Comparison of ENCODE assay signal across 20 mouse cellular contexts in the genomic region with DNA sequence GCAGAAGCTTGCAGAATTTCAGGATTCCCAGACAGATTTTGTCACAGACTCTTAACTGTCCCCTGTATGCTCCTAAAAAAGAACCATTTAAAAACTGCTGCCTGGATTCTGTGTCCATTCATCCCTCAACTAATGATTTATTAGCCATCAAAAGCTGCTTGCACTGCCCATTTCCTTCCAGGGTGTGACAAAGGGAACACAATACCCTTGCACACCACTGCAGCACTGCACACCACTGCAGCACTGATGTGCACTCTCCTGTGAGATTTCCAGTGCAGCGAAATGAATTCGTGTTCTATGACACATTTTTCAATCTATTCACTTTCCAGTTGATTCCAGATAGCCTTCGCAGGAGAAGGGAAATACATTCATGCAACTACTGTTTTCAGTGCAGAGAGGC.
A peak's percentile ranks its signal among the peaks of the same experiment; 100 is the strongest.
DNase-seq lines count a peak whose midpoint lies in the region; ATAC-seq lines count a peak whose summit lies in the region.
"Had no signal": no experiment of that assay in that cellular context is flagged by ENCODE, and none has a peak within 500 bp of the region (broad histone marks: within the 10 kb centered on the region; RNA-seq: fewer than 3 reads in every experiment).

No protein-coding gene starts in this region.

- intact Hi-C loops in heart, postnatal 10 days (cut with DNase I) = no loop called here

- no peaks in the 10 kb centered on the region for H3K36me3 ChIP-seq in kidney, embryonic 14.5 days (ENCODE audit: control insufficient read depth, insufficient read depth, low read length)
- H3K36me3 ChIP-seq in midbrain, embryonic 11.5 days (ENCODE audit: control insufficient read depth, insufficient read depth, low read length) = no peaks in the 10 kb centered on the region
- no peaks in the 10 kb centered on the region for H3K36me3 ChIP-seq in midbrain, embryonic 16.5 days (ENCODE audit: control insufficient read depth, insufficient read depth, low read length)
- H3K36me3 ChIP-seq: embryonic facial prominence, embryonic 12.5 days; forebrain, embryonic 12.5 days; heart, embryonic 15.5 days; hindbrain, embryonic 10.5 days had no signal

- WGBS in kidney, embryonic 14.5 days = 64% methylated on average over 3 of the region's 3 CpGs
- 81% methylated on average over 3 of the region's 3 CpGs for WGBS in midbrain, embryonic 11.5 days
- WGBS in midbrain, embryonic 16.5 days = 68% methylated on average over 3 of the region's 3 CpGs

- ATAC-seq in kidney, embryonic 14.5 days (ENCODE audit: low FRiP score, low TSS enrichment) = peak; percentile 75; the same call in 1 of the 2 replicates
- peak; percentile 55; the same call in 1 of the 2 replicates for ATAC-seq in midbrain, embryonic 11.5 days (ENCODE audit: low FRiP score)
- ATAC-seq in midbrain, embryonic 16.5 days = no peak
- ATAC-seq: forebrain, postnatal 0 days had no signal

- H3K27ac ChIP-seq in kidney, embryonic 14.5 days (ENCODE audit: low read depth, low read length) = no peak overlapping the region
- no peak overlapping the region for H3K27ac ChIP-seq in midbrain, embryonic 11.5 days (ENCODE audit: low read depth, low read length)
- no peak overlapping the region for H3K27ac ChIP-seq in midbrain, embryonic 16.5 days (ENCODE audit: low read length)
- H3K27ac ChIP-seq: embryonic facial prominence, embryonic 12.5 days; forebrain, embryonic 12.5 days; heart, adult 2 months; heart, embryonic 15.5 days; hindbrain, embryonic 10.5 days; hindbrain, embryonic 14.5 days had no signal

- no peak overlapping the region for H3K4me2 ChIP-seq in kidney, embryonic 14.5 days (replicated peaks; ENCODE audit: low read depth, low read length)
- H3K4me2 ChIP-seq in midbrain, embryonic 11.5 days = no peak overlapping the region
- H3K4me2 ChIP-seq in midbrain, embryonic 16.5 days (ENCODE audit: low read length) = no peak overlapping the region
- H3K4me2 ChIP-seq: embryonic facial prominence, embryonic 12.5 days; forebrain, embryonic 12.5 days; heart, embryonic 11.5 days; heart, embryonic 15.5 days; hindbrain, embryonic 14.5 days had no signal

- no peak overlapping the region for H3K9ac ChIP-seq in kidney, embryonic 14.5 days (ENCODE audit: low read depth, low read length)
- no peak overlapping the region for H3K9ac ChIP-seq in midbrain, embryonic 11.5 days (ENCODE audit: low read length)
- no peak overlapping the region for H3K9ac ChIP-seq in midbrain, embryonic 16.5 days (ENCODE audit: low read depth, low read length)
- H3K9ac ChIP-seq: embryonic facial prominence, embryonic 12.5 days; forebrain, embryonic 12.5 days; forebrain, postnatal 0 days; heart, embryonic 15.5 days; hindbrain, embryonic 14.5 days had no signal

- peaks cover 3% of the 10 kb centered on the region; the same call in 1 of the 2 replicates for H3K4me1 ChIP-seq in kidney, embryonic 14.5 days (ENCODE audit: control insufficient read depth, insufficient read depth, low read length)
- no peaks in the 10 kb centered on the region for H3K4me1 ChIP-seq in midbrain, embryonic 11.5 days (ENCODE audit: control insufficient read depth, insufficient read depth, low read length)
- H3K4me1 ChIP-seq in midbrain, embryonic 16.5 days (ENCODE audit: control insufficient read depth, insufficient read depth, low read length) = no peaks in the 10 kb centered on the region
- H3K4me1 ChIP-seq: embryonic facial prominence, embryonic 12.5 days; forebrain, embryonic 12.5 days; heart, embryonic 15.5 days; hindbrain, embryonic 10.5 days had no signal

- H3K9me3 ChIP-seq in kidney, embryonic 14.5 days (ENCODE audit: control insufficient read depth, low read length) = no peaks in the 10 kb centered on the region
- no peaks in the 10 kb centered on the region for H3K9me3 ChIP-seq in midbrain, embryonic 11.5 days (ENCODE audit: control insufficient read depth, low read length)
- no peaks in the 10 kb centered on the region for H3K9me3 ChIP-seq in midbrain, embryonic 16.5 days (replicated peaks; ENCODE audit: control insufficient read depth, low read length, poor library complexity, severe bottlenecking)
- H3K9me3 ChIP-seq: embryonic facial prominence, embryonic 12.5 days; forebrain, embryonic 12.5 days; heart, embryonic 15.5 days; hindbrain, embryonic 10.5 days had no signal

- no peaks in the 10 kb centered on the region for H3K27me3 ChIP-seq in kidney, embryonic 14.5 days (ENCODE audit: control insufficient read depth, insufficient read depth, low read length)
- no peaks in the 10 kb centered on the region for H3K27me3 ChIP-seq in midbrain, embryonic 11.5 days (ENCODE audit: control insufficient read depth, insufficient read depth, low read length)
- no peaks in the 10 kb centered on the region for H3K27me3 ChIP-seq in midbrain, embryonic 16.5 days (ENCODE audit: control insufficient read depth, insufficient read depth, low read depth, low read length)
- H3K27me3 ChIP-seq: embryonic facial prominence, embryonic 12.5 days; forebrain, embryonic 12.5 days; heart, embryonic 15.5 days had no signal

- H3K4me3 ChIP-seq in kidney, embryonic 14.5 days (ENCODE audit: low read length) = no peak overlapping the region
- no peak overlapping the region for H3K4me3 ChIP-seq in midbrain, embryonic 11.5 days (ENCODE audit: low read depth, low read length)
- H3K4me3 ChIP-seq in midbrain, embryonic 16.5 days (ENCODE audit: low read depth, low read length) = no peak overlapping the region
- H3K4me3 ChIP-seq: embryonic facial prominence, embryonic 12.5 days; forebrain, embryonic 12.5 days; heart, adult 2 months; heart, embryonic 15.5 days; hindbrain, embryonic 10.5 days had no signal

- no peak for DNase-seq in kidney, postnatal 25 days
- DNase-seq in midbrain, embryonic 11.5 days (ENCODE audit: low spot score, missing footprints) = no peak
- DNase-seq in mesoderm, embryonic 11.5 days (ENCODE audit: low read depth, low spot score) = peak; percentile 13
- no peak for DNase-seq in left cerebral cortex, adult 9 months (ENCODE audit: low spot score in 2 of 2)
- no peak for DNase-seq in heart, postnatal 10 days
- DNase-seq: adrenal gland, postnatal 10 days; cerebellum, adult 11-12 months; cerebellum, adult 9-10 months; cerebellum, postnatal 25 days; forebrain, postnatal 0 days; gastrocnemius, postnatal 14 days; heart, adult 2 months had no signal
